9 mouse cellular contexts compared by ENCODE assay signal in the genomic region with DNA sequence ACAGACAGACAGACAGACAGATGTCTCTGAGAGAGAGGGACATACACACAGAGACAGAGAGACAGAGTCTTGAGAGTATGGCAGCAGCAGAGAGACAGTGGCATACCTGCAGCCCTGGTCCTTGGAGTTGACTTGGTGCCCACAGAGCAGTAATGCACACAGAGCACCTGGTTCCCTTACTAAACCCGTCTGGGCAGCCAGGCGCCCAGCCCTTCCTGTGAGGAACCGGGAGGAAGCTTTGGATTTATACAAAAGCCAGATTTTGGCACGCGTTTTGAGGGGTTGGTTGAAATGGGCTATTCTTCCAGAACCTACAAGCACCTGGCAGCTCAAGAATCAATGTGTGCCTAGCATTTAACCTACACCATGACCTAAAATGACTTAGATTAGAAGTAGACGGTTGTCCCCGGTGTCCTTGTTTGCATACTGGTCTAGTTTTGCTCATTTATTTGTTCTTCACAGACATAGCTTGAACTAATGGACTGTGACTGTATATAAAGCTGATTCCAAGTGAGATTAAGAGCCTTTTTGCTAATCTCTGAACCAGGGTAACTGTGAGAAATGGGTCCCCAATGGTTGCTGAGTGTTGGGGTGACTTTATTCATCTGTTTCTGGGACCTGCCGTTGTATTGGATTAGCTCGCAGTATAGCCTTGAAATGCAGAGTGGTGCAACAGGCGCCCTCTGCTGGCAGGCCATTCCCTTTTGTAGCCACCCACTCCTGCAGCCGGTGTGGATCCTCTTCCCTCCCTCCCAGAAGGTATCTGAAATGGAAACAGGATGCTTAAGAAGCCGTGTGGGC.
A peak's percentile ranks its signal among the peaks of the same experiment; 100 is the strongest.
DNase-seq lines count a peak whose midpoint lies in the region; ATAC-seq lines count a peak whose summit lies in the region.
"Had no signal": no experiment of that assay in that cellular context is flagged by ENCODE, and none has a peak within 500 bp of the region (broad histone marks: within the 10 kb centered on the region; RNA-seq: fewer than 3 reads in every experiment).

No protein-coding gene starts in this region.

- WGBS in heart, embryonic 12.5 days = 39% methylated on average over 12 of the region's 12 CpGs
- WGBS in kidney, embryonic 16.5 days = 44% methylated on average over 12 of the region's 12 CpGs
- WGBS in liver, embryonic 11.5 days = 41% methylated on average over 12 of the region's 12 CpGs
- WGBS in neural tube, embryonic 11.5 days = 47% methylated on average over 12 of the region's 12 CpGs
- 24% methylated on average over 12 of the region's 12 CpGs for WGBS in stomach, embryonic 16.5 days

- peak; percentile 70 for ATAC-seq in erythroblast, adult 5-6 weeks (replicated peaks; ENCODE audit: low FRiP score, poor library complexity, severe bottlenecking)
- no peak for ATAC-seq in heart, embryonic 12.5 days (ENCODE audit: insufficient number of reproducible peaks, low FRiP score)
- no peak for ATAC-seq in kidney, embryonic 16.5 days (ENCODE audit: low FRiP score, low TSS enrichment)
- no peak for ATAC-seq in liver, embryonic 11.5 days (replicated peaks; ENCODE audit: low FRiP score)
- no peak for ATAC-seq in neural tube, embryonic 11.5 days (ENCODE audit: insufficient read depth, low FRiP score, low TSS enrichment)
- peak; percentile 72; the same call in 1 of the 2 replicates for ATAC-seq in stomach, embryonic 16.5 days (ENCODE audit: insufficient read depth, low FRiP score)

- peak; percentile 93 for DNase-seq in CD4-positive, CD25-positive, alpha-beta regulatory T cell, adult 2 months (ENCODE audit: low read depth, low spot score)
- DNase-seq in brain, adult 2 months (ENCODE audit: low read depth, low spot score) = peak; percentile 88
- DNase-seq in liver, embryonic 11.5 days (ENCODE audit: low spot score) = peak; percentile 71
- DNase-seq in neural tube, embryonic 11.5 days (ENCODE audit: low spot score) = peak; percentile 85

- peak overlapping the region; percentile 1; the same call in 1 of the 2 replicates for H3K27ac ChIP-seq in heart, embryonic 12.5 days (ENCODE audit: poor library complexity, severe bottlenecking)
- H3K27ac ChIP-seq in kidney, embryonic 16.5 days (ENCODE audit: low read length) = peak overlapping the region; percentile 47; the same call in 1 of the 2 replicates
- no peak overlapping the region for H3K27ac ChIP-seq in liver, embryonic 11.5 days (ENCODE audit: low read depth, low read length)
- no peak overlapping the region for H3K27ac ChIP-seq in neural tube, embryonic 11.5 days (ENCODE audit: low read depth, low read length)
- peak overlapping the region; percentile 77 for H3K27ac ChIP-seq in stomach, embryonic 16.5 days (ENCODE audit: low read length)

- no peak overlapping the region for H3K9ac ChIP-seq in heart, embryonic 12.5 days
- peak overlapping the region; percentile 33; the same call in 1 of the 2 replicates for H3K9ac ChIP-seq in kidney, embryonic 16.5 days (replicated peaks; ENCODE audit: low read length)
- no peak overlapping the region for H3K9ac ChIP-seq in liver, embryonic 11.5 days (ENCODE audit: low read depth, low read length)
- peak overlapping the region; percentile 10; the same call in 1 of the 2 replicates for H3K9ac ChIP-seq in neural tube, embryonic 11.5 days (ENCODE audit: low read length)
- H3K9ac ChIP-seq in stomach, embryonic 16.5 days (ENCODE audit: low read length) = no peak overlapping the region

- H3K9me3 ChIP-seq in heart, embryonic 12.5 days (replicated peaks) = no peaks in the 10 kb centered on the region
- no peaks in the 10 kb centered on the region for H3K9me3 ChIP-seq in kidney, embryonic 16.5 days (ENCODE audit: low read length)
- H3K9me3 ChIP-seq in liver, embryonic 11.5 days (ENCODE audit: control insufficient read depth, low read length) = no peaks in the 10 kb centered on the region
- H3K9me3 ChIP-seq in neural tube, embryonic 11.5 days (ENCODE audit: control insufficient read depth, low read length) = no peaks in the 10 kb centered on the region
- no peaks in the 10 kb centered on the region for H3K9me3 ChIP-seq in stomach, embryonic 16.5 days (replicated peaks; ENCODE audit: control insufficient read depth, low read length)

- H3K4me3 ChIP-seq in heart, embryonic 12.5 days = no peak overlapping the region
- H3K4me3 ChIP-seq in kidney, embryonic 16.5 days (ENCODE audit: low read length) = no peak overlapping the region
- no peak overlapping the region for H3K4me3 ChIP-seq in liver, embryonic 11.5 days (ENCODE audit: low read depth, low read length)
- H3K4me3 ChIP-seq in neural tube, embryonic 11.5 days (ENCODE audit: low read depth, low read length) = no peak overlapping the region
- no peak overlapping the region for H3K4me3 ChIP-seq in stomach, embryonic 16.5 days (replicated peaks; ENCODE audit: low read length)
- H3K4me3 ChIP-seq: erythroblast, embryonic 14.5 days had no signal

- peaks cover 75% of the 10 kb centered on the region for H3K4me1 ChIP-seq in heart, embryonic 12.5 days (replicated peaks)
- peaks cover 43% of the 10 kb centered on the region for H3K4me1 ChIP-seq in kidney, embryonic 16.5 days (ENCODE audit: insufficient read depth, low read length)
- peaks cover 41% of the 10 kb centered on the region for H3K4me1 ChIP-seq in liver, embryonic 11.5 days (replicated peaks; ENCODE audit: control insufficient read depth, insufficient read depth, low read length)
- H3K4me1 ChIP-seq in neural tube, embryonic 11.5 days (ENCODE audit: control insufficient read depth, insufficient read depth, low read length) = peaks cover 9% of the 10 kb centered on the region; the same call in 1 of the 2 replicates
- peaks cover 33% of the 10 kb centered on the region for H3K4me1 ChIP-seq in stomach, embryonic 16.5 days (ENCODE audit: control insufficient read depth, insufficient read depth, low read length)

- H3K36me3 ChIP-seq in heart, embryonic 12.5 days = peaks cover 7% of the 10 kb centered on the region
- H3K36me3 ChIP-seq in kidney, embryonic 16.5 days (ENCODE audit: insufficient read depth, low read length) = no peaks in the 10 kb centered on the region
- no peaks in the 10 kb centered on the region for H3K36me3 ChIP-seq in liver, embryonic 11.5 days (ENCODE audit: control insufficient read depth, insufficient read depth, low read length)
- no peaks in the 10 kb centered on the region for H3K36me3 ChIP-seq in neural tube, embryonic 11.5 days (ENCODE audit: control insufficient read depth, insufficient read depth, low read length)
- H3K36me3 ChIP-seq in stomach, embryonic 16.5 days (ENCODE audit: control insufficient read depth, insufficient read depth, low read length) = no peaks in the 10 kb centered on the region

- H3K27me3 ChIP-seq in heart, embryonic 12.5 days (replicated peaks) = no peaks in the 10 kb centered on the region
- no peaks in the 10 kb centered on the region for H3K27me3 ChIP-seq in kidney, embryonic 16.5 days (ENCODE audit: insufficient read depth, low read length)
- H3K27me3 ChIP-seq in liver, embryonic 11.5 days (replicated peaks; ENCODE audit: control insufficient read depth, insufficient read depth, low read length) = no peaks in the 10 kb centered on the region; the same call in 1 of the 2 replicates
- H3K27me3 ChIP-seq in neural tube, embryonic 11.5 days (ENCODE audit: control insufficient read depth, insufficient read depth, low read length) = no peaks in the 10 kb centered on the region
- H3K27me3 ChIP-seq in stomach, embryonic 16.5 days (ENCODE audit: control insufficient read depth, insufficient read depth, low read length) = no peaks in the 10 kb centered on the region

- H3K4me2 ChIP-seq in heart, embryonic 12.5 days = no peak overlapping the region
- H3K4me2 ChIP-seq in kidney, embryonic 16.5 days (replicated peaks; ENCODE audit: low read depth, low read length) = no peak overlapping the region
- no peak overlapping the region for H3K4me2 ChIP-seq in liver, embryonic 11.5 days
- no peak overlapping the region for H3K4me2 ChIP-seq in neural tube, embryonic 11.5 days (ENCODE audit: low read depth)
- no peak overlapping the region for H3K4me2 ChIP-seq in stomach, embryonic 16.5 days (ENCODE audit: low read depth, low read length)

Comparison
In these comparisons a context has a peak if more than half of its experiments do, and no peak if none do; other contexts are left out.
1. ATAC-seq: peak in erythroblast, adult 5-6 weeks (single experiment) and stomach, embryonic 16.5 days (single experiment); none in heart, embryonic 12.5 days (single experiment), kidney, embryonic 16.5 days (single experiment), liver, embryonic 11.5 days (single experiment) and neural tube, embryonic 11.5 days (single experiment).
2. H3K27ac ChIP-seq: peak in heart, embryonic 12.5 days (single experiment), kidney, embryonic 16.5 days (single experiment) and stomach, embryonic 16.5 days (single experiment); none in liver, embryonic 11.5 days (single experiment) and neural tube, embryonic 11.5 days (single experiment).
3. H3K9ac ChIP-seq: peak in kidney, embryonic 16.5 days (single experiment) and neural tube, embryonic 11.5 days (single experiment); none in heart, embryonic 12.5 days (single experiment), liver, embryonic 11.5 days (single experiment) and stomach, embryonic 16.5 days (single experiment).
4. Peak in every context shown above with its lines, with median percentiles within 50 percentile points of each other: DNase-seq.